Mouse (Mus musculus) adipocyte (in vitro differentiated cells): ENCODE data around the gene Rnf224.
A peak's percentile ranks its signal among the peaks of the same experiment; 100 is the strongest.
"Not testable (repeated sequence)": the region's sequence is repeated elsewhere in the genome, so short reads cannot be mapped to it uniquely, and the experiment has no call there.

Experiments
- DNase-seq: peaks from one replicate; pipeline ENCODE4 v3.0.0-alpha.2; 2016; ENCODE audit warnings: low spot score

The Rnf224 gene

DNA sequence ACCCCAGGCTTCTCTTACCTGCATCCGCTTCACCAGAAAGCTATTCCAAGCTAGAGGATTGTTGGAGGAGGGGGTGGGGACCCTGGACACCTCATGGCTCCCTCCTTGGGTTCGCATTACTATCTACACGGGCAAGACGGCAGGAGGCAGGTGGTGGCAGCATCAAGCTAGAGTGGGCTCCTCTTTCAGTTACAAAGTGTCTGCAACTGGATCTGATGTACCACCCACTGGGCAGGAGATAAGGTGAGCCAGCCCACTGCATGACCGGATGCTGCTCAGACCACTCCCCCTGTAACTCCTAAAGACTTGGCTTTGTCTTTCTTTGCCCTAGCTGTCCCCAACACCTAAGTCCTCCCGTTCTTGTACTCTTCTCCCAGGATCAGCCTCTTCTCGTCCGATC is at the start of gene Rnf224:
Rnf224 (minus strand) TSS at position 174 of the 400 bp plus-strand sequence.
- no peak for DNase-seq

DNA sequence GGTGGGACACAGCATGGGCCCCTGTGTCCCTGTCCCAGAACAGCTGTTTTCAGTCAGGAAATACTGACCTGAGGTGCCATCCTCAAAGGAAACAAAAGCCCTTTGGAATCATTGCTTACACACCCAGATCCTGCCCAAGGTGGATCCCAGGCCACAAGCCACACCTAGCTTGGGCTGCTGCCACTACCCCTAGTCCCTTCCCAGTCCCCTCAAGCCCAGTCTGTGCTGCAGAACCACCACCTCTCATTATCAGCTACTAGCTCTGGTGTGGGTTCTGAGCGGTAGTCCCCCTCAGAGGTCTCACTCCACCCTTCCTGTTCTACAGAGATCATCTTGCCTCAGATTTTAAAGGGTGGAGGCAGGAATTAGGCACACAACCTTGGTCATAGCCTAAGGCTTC is 49.7 kb upstream of the Rnf224 start:
- no peak for DNase-seq

DNA sequence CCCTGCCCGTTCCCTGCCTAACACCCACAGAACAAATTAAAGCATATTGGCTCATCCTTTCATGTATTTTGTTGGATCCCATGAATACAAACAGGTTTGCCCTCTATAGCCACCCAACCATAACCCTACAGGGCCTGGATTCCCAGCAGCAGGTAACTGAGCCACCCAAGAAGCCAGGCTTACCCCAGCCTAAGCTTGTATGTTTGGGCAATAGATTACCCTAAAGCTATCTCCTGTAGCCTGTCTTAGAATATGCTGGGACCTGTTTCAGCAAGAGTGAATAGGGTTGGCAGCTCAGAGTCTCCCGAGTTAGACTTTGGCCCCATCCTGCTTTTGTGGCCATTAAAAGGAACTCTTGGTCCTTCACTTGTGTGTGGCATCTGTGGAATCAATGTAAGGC is 49.0 kb upstream of the Rnf224 start:
- DNase-seq, result no peak

GRCm38 (mm10) chr2:25278928-25279882 is 42.6 kb upstream of the Rnf224 start:
- peak; percentile 84 for DNase-seq

- DNase-seq, result no peak
These were observed 36.4 kb upstream of the Rnf224 start for GRCm38 (mm10) chr2:25273010-25273409.

DNA sequence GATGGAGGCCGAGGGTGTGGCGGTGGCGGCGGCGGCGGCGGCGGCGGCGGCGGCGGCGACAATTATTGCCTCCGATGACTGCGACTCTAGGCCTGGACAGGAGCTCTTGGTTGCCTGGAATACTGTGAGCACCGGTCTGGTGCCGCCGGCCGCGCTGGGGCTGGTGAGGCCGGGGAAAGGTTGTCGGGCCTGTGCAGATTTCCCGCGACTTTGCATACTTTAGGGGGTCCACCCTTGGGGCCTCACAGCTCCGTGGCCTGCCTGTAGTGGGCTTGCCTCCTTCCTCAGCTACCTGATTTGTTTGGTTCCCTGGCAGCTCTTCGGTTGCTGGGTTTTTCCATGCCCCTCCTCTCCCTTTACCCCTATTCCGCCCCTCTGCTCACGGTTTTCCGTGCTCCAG is 35.9 kb upstream of the Rnf224 start:
- no peak for DNase-seq

DNA sequence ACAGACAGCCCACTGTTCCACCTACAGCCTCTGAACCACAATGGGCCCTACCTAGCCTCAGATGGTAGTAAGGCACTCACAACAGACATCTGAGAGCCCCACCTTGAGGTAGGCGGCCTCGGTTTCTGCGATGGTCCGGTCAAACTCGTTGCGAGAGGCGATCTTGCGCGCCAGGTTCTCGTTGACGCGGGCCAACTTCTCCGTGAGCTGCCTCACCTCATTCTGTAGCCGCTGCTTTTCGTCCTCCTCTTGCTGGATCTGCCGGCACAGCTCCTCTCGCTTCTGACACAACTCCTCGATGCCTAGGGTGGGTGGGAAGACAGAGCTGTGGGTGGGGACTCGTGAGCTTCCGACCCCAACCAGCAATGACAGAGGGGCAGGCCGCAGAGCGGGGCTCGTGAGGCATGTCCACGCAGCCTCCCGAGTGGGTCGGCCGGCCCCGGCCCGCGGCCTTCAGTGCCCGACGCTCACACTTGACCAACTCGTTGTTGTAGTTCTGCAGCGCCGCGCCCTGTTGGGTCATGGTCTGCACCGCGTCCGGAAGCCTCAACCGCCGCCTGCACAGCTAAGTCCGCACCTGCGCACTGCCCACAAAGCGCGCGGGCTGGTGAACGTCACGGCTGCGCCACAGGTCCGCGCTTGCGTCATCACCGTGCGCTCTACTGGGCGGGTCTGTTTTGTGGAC is 35.4 kb upstream of the Rnf224 start, which contains the start of the genes Ssna1 and Anapc2:
Ssna1 (minus strand) TSS at position 612 of the 685 bp plus-strand sequence.
Anapc2 (plus strand) TSS at position 652 of the 685 bp plus-strand sequence.
- peak; percentile 94 for DNase-seq

- no peak for DNase-seq
These were observed 31.2 kb upstream of the Rnf224 start for GRCm38 (mm10) chr2:25267746-25268309.

- DNase-seq, result no peak
These were observed 30.7 kb upstream of the Rnf224 start for GRCm38 (mm10) chr2:25267241-25267640.

DNA sequence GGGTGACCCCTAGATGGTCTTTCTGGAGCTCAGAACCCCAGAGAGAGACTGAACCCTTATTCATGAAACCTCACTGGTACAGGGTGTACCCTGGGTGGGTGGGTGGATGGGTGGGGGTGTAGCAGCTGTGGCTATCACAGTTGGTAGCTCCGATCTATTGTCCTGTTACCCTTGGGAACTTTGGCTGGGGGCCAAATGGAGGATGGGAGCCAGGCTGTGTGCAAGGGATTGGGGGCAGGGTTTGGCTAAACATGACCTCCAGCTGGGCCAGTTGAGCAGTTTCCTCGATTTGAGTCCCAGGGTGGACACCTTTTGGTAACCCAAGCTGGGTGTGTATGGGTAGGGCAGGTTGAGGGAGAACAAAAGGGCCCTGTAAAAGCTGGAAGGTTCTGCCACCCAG is 30.1 kb upstream of the Rnf224 start:
- no peak for DNase-seq

DNA sequence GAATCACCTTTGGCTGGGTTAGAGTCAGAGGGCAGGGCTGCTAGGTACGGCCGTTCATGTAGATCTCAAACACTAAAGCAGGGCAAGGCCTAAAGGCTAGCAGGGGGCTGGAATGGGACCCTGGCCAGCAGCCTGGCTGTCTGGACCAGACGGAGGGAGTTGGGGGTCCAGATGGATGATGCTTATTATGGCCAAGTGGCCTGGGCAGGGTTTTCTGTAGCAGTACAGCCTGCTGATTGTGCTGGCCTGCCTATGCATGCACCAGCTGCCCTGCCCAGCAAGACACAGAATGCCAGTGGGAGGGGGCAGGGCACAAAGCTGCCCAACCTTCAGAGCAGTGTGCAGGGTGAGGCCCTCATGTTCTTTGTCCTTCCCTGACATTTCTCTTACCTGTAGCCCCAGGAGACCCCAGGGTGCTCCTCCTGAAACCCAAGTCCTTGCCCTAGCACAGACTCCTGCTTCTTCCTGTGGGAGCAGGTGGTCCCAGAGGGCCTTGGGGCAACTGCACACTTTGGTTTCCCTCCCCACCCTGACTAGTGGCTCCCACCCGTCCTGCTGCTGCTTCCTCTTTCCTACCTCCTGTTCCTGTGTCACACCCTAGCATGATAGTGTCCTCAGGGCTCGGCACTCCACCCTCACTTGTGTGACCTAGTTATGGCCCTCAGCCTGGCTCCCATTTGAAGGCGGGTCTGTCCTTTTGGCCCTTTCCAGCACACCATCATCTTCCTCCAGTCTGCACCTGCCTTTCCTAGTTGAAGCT is 29.5 kb upstream of the Rnf224 start:
- DNase-seq, result no peak

GRCm38 (mm10) chr2:25264851-25265250 is 28.3 kb upstream of the Rnf224 start:
- peak; percentile 66 for DNase-seq

DNA sequence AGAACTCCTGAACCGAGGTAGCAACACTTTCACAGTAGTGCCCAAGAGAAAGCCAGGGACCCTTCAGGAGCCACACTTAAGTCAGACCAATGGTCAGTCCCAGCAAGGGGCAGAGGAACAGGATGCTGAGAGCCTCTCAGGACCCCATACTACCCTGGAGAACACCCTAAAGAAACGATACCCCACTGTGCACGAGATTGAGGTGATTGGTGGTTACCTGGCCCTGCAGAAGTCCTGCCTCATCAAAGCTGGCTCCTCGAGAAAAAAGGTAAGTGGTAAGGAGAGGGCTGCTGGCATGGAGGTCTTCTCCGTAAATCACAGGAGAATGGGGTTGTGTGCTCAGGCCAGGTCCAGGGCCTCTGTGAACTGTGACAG is 27.7 kb upstream of the Rnf224 start:
- DNase-seq, result no peak

DNA sequence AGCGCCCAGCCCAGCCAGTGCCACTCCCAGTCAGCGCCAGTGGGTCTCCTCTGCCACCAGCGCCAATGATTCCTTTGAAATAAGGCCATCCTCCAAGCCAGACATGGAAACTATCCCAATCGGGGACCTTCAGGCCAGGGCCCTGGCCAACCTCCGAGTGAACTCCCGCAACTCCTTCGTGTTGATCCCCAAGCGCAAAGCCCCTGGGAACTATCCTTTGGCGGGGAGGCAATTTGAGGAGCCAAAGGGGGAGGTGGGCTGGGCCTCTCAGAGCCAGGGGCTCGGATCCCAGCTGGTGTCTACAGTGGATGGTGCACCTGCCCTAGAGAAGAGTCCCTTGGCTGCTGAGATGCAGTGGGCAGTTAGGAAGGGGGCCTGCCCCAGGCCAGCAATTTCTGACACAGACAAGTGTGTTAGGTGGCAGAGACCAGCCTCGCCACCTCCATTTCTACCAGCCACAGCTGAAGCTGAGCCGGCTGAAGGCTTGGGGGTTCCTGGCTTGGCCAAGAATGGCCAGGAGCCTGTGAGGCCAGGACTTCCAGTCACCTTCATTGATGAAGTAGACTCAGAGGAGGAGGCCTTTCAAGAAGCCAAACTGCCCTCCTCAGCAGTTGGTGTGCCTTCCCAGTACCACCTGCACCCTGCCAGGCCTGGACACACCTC is 27.2 kb upstream of the Rnf224 start:
- no peak for DNase-seq

- DNase-seq, result no peak
These were observed 26.4 kb upstream of the Rnf224 start for GRCm38 (mm10) chr2:25262795-25263622.

DNA sequence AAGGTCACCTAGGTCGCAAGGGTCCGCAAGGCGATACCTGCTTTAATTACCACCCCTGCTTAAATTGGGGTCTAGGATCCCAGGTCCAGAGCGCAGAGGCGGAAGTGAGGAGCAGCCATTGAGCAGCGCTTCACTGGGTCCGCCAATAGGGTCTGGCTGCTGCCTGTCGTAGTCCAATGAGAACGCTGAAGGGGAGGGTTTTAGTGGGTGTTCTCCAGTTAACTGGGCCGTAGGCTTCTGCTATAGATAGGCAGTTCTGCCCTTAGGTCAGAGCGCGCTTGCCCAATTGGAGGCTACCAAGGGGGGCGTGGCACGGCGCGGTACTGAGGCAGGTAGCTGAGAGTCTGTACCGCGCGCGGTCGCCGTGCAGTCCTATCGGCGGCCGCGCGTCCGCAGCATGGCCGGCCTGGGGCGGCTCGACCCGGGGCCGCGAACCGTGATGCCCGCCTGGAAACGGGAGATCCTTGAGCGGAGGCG is 25.7 kb upstream of the Rnf224 start, which contains the start of gene Tprn:
Tprn (plus strand) TSS at position 328 of the 477 bp plus-strand sequence.
- DNase-seq, result peak; percentile 95

GRCm38 (mm10) chr2:25261870-25262269 is 25.3 kb upstream of the Rnf224 start:
- DNase-seq, result no peak

DNA sequence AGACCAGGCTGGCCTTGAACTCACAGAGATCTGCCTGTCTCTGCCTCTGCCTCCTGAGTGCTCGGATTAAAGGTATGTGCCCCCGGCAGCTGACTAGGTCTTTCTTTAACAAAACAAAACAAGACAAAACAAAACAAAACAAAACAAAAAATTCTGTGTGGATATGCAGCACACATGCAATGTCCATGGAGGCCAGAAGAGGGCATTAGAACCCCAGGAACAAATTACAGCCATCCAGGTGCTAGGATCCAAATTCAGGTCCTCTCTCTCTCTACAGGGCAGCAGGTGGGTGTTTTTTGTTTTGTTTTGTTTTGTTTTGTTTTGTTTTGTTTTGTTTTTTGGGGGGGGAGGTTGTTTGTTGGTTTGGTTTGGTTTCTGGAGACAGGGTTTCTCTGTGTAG is 22.3 kb upstream of the Rnf224 start:
- no peak for DNase-seq

GRCm38 (mm10) chr2:25257250-25257649 is 20.7 kb upstream of the Rnf224 start:
- not testable (repeated sequence) for DNase-seq

DNA sequence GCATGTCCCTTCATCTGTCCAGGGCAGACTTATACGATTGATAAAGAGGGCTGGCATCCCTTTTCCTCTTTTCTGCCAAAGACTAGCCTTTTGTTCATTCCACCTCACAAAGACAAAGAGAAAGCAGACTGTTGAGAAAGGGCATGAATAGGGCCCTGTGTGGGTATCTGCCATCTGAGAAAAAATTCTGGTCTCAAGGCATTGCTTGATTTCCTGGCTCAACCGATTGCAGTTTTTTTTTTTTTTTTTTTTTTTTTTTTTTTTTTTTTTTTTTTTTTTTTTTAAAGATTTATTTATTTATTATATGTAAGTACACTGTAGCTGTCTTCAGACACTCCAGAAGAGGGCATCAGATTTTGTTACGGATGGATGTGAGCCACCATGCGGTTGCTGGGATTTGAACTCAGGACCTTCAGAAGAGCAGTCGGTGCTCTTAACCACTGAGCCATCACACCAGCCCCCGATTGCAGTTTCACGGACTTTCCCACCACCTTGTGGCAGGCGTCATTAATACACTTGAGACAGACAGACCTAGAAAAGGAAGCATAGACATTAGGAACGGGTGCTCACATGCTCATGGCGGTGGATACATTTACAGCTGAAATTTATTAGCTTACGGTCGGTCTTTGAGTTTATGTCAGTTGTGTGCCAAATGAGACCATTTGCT is 20.0 kb upstream of the Rnf224 start:
- peak; percentile 63 for DNase-seq
